Mouse (Mus musculus) liver, embryonic 14.5 days (tissue): ENCODE results near the gene Ctnnal1. TPM values are rescaled to one million over a fixed set of nuclear protein-coding genes. Genes with fewer than 3 reads are reported as not detected.

Experiments used
- ATAC-seq: fragments of 200-750 bp; cut with Nextera tagmentation; 2 replicates; pipeline ENCODE4 v1.8.0; 2017; ENCODE audit warnings: moderate number of reproducible peaks, mild to moderate bottlenecking, moderate library complexity; ENCODE audit not compliant: insufficient read depth
- DNase-seq, 3 experiments: peaks; one replicate each; pipeline ENCODE4 v3.0.0-alpha.2; 2012 to 2013; ENCODE audit warnings: low read depth in 3 of 3, low spot score in 3 of 3
- H3K27ac ChIP-seq: fragments of 300-500 bp; sonication (generic); 2 replicates; pipeline ENCODE4 v1.5.1; 2014; ENCODE audit warnings: moderate library complexity, mild to moderate bottlenecking, control low read depth, inconsistent platforms
- H3K27me3 ChIP-seq: fragments of 300-500 bp; sonication (generic); 2 replicates; pipeline ENCODE4 v1.6.1; 2014; ENCODE audit warnings: mild to moderate bottlenecking, low read length, moderate library complexity; ENCODE audit not compliant: control insufficient read depth, insufficient read depth
- H3K36me3 ChIP-seq: fragments of 300-500 bp; sonication (generic); replicated peaks from 2 replicates; pipeline ENCODE4 v1.6.1; 2014; ENCODE audit warnings: low read depth; ENCODE audit not compliant: control insufficient read depth, insufficient read depth
- H3K4me1 ChIP-seq, 2 experiments: fragments of 200-500 bp in 1 of 2; fragments of 300-500 bp in 1 of 2; sonication (generic) in 1 of 2; replicated peaks; 2 replicates each; pipeline ENCODE4 v1.6.1; 2012 to 2014; ENCODE audit warnings: antibody characterized with exemption in 1 of 2, inconsistent platforms in 1 of 2, low read length in 1 of 2; ENCODE audit not compliant: control insufficient read depth in 2 of 2, insufficient read depth in 2 of 2
- H3K4me2 ChIP-seq: fragments of 300-500 bp; sonication (generic); 2 replicates; pipeline ENCODE4 v1.6.1; 2014; ENCODE audit warnings: low read depth, mild to moderate bottlenecking, control low read depth, moderate library complexity
- H3K4me3 ChIP-seq, 2 experiments: fragments of 200-500 bp in 1 of 2; fragments of 300-500 bp in 1 of 2; sonication (generic) in 1 of 2; 2 replicates each; pipeline ENCODE4 v1.5.1; 2012 to 2014; ENCODE audit warnings: low read depth in 2 of 2, low read length in 2 of 2, mild to moderate bottlenecking in 2 of 2, control low read depth in 1 of 2, inconsistent platforms in 1 of 2, moderate library complexity in 1 of 2; ENCODE audit not compliant: insufficient read depth in 1 of 2
- H3K9ac ChIP-seq: fragments of 300-500 bp; sonication (generic); replicated peaks from 2 replicates; pipeline ENCODE4 v1.6.1; 2014; ENCODE audit warnings: mild to moderate bottlenecking, control low read depth, moderate library complexity
- H3K9me3 ChIP-seq: fragments of 300-500 bp; sonication (generic); 2 replicates; pipeline ENCODE4 v1.6.1; 2016; ENCODE audit warnings: low read length, mixed read lengths; ENCODE audit not compliant: control insufficient read depth
- CTCF ChIP-seq: IDR thresholded peaks from 2 replicates; pipeline ENCODE4 v1.5.1; 2016; ENCODE audit warnings: antibody characterized with exemption, low read depth, control low read depth
- EP300 ChIP-seq: IDR thresholded peaks from 2 replicates; pipeline ENCODE4 v1.6.1; 2016; ENCODE audit warnings: antibody characterized with exemption, low read depth
- WGBS: fragments of 180-500 bp; shearing (Covaris S2); extraction: QIAGEN DNeasy Blood & Tissue Kit; methylation state at CpG from one replicate; pipeline ENCODE4 v1.1.7; 2014; ENCODE audit not compliant: insufficient replicate concordance; 5-methylcytosine and 5-hydroxymethylcytosine counted together
- polyA plus RNA-seq, 2 experiments: library from polyadenylated mRNA; depleted of rRNA in 1 of 2; stranded (reverse) in 1 of 2; unstranded in 1 of 2; fragments of >200 nt; fragmentation: Nextera tagmentation in 1 of 2; extraction: Ambion mirVana in 1 of 2; gene quantifications; 2 replicates each; pipeline versions ENCODE4 v1.2.1 to v1.2.3; 2012 to 2014

Ctnnal1 gene
- polyA plus RNA-seq, 2 experiments, result 4.8 to 8.2 TPM

DNA sequence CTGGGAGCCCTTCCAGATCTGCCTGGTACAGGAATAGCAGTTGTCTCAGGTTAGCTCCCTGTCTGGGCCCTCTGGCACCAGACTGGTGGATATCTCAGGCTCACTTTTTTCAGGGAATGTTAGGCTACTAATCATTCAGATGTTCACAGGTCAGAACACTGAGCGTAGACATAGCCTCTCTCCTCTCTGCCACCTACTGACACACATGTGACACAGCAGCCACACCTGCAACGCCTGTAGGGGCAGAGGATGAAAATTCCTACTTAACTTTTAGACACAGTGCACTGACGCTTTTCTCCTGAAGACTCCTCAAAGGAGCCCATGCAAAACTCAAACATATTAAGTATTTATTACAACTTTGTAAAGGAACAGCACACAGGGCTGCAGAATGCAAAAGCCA lies 32.5 kb upstream of the Ctnnal1 start:
- no peak overlapping the region for H3K4me3 ChIP-seq
- no peaks in the 10 kb centered on the region for H3K9me3 ChIP-seq
- no peak overlapping the region for H3K9ac ChIP-seq
- ATAC-seq (no peak), DNase-seq (no peak)
- peak; percentile 19; the same call in 1 of the 2 replicates for TF ChIP-seq CTCF
- TF ChIP-seq EP300, result no peak
- WGBS, result 68% methylated on average over 3 of the region's 3 CpGs
- H3K36me3 ChIP-seq, result no peaks in the 10 kb centered on the region
- H3K27ac ChIP-seq, result no peak overlapping the region
- no peak overlapping the region for H3K4me2 ChIP-seq
- peaks cover 0 to 4% of the 10 kb centered on the region in 2 experiments; a peak in 1 of 4 replicates for H3K4me1 ChIP-seq
- no peaks in the 10 kb centered on the region for H3K27me3 ChIP-seq

GRCm38 (mm10) chr4:56894196-56894595 lies 29.2 kb upstream of the Ctnnal1 start:
- TF ChIP-seq EP300 (no peak), CTCF (no peak)
- Histone ChIP-seq H3K27me3 (no peaks in the 10 kb centered on the region), H3K9ac (no peak overlapping the region), H3K4me3 (no peak overlapping the region), H3K4me2 (no peak overlapping the region), H3K9me3 (no peaks in the 10 kb centered on the region), H3K27ac (no peak overlapping the region), H3K4me1 (peaks cover 0 to 7% of the 10 kb centered on the region in 2 experiments; a peak in 1 of 4 replicates), H3K36me3 (no peaks in the 10 kb centered on the region)
- no peak for DNase-seq
- 81% methylated on average over 3 of the region's 3 CpGs for WGBS
- ATAC-seq, result no peak

GRCm38 (mm10) chr4:56892501-56893115 lies 27.6 kb upstream of the Ctnnal1 start:
- WGBS, result 39% methylated on average over 6 of the region's 6 CpGs
- Histone ChIP-seq H3K27ac (no peak overlapping the region), H3K9ac (no peak overlapping the region), H3K4me3 (no peak overlapping the region), H3K27me3 (no peaks in the 10 kb centered on the region), H3K36me3 (peaks cover under 1% of the 10 kb centered on the region), H3K4me1 (peaks cover 0 to 7% of the 10 kb centered on the region in 2 experiments; a peak in 1 of 4 replicates), H3K9me3 (no peaks in the 10 kb centered on the region), H3K4me2 (no peak overlapping the region)
- no peak for DNase-seq
- no peak for TF ChIP-seq CTCF
- TF ChIP-seq EP300, result no peak
- no peak for ATAC-seq

DNA sequence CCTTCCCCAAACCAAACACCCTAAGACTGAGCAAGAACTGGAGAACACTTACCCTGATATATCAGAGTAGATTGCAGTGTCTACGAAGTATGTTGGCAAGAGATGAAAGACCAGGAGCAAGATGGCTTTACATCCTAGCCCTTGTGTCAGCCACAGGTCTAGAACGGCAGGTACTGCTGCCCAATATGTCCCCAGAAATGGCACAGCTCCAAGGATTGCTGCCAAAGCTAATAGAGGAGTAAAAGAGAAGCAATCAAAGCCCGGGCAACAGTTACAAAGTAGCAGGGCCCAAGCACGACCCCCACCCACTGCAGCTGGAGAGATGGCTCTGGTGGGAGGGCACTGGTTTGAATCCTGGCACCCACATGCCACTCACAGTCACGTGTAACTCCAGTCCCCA lies 23.5 kb upstream of the Ctnnal1 start:
- no peak overlapping the region for H3K4me2 ChIP-seq
- peaks cover 3% of the 10 kb centered on the region for H3K36me3 ChIP-seq
- H3K9ac ChIP-seq, result no peak overlapping the region
- H3K4me1 ChIP-seq, result peaks cover 0 to 7% of the 10 kb centered on the region in 2 experiments; a peak in 1 of 4 replicates
- no peaks in the 10 kb centered on the region for H3K9me3 ChIP-seq
- ATAC-seq (no peak), DNase-seq (no peak)
- H3K4me3 ChIP-seq, result no peak overlapping the region
- no peak overlapping the region for H3K27ac ChIP-seq
- 66% methylated on average over 5 of the region's 5 CpGs for WGBS
- no peaks in the 10 kb centered on the region for H3K27me3 ChIP-seq
- TF ChIP-seq CTCF (no peak), EP300 (no peak)

DNA sequence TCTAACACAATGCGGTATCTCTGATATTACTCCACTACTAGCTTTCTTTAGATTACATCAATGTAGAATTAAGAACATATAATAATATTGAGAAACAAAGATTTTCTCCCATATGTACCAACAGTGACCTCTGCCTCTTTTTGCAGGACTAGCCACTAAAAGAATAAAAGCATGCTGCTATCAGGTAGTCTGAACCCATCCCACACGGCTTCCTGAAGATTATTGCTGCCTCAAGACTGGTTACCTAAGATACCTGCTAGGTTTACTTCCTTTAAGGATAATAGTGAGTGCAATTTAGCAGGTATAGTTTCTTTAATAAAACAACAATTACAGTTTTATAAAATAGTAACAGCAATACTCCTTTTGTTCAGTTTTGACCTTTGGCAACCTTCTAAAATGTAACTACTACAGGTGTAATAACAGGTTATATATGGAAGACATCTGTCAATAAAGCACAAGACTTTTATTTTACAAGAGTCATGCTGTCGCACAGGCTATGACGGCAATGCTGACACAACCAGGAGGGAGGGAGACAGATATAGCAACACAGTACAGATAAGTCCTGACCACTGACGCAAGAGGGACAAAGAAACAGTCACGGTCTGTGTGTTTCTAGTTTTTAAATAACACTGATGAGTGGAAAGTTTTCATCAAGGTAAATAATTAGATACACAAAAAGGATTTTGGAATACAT lies 21.4 kb upstream of the Ctnnal1 start:
- no peaks in the 10 kb centered on the region for H3K9me3 ChIP-seq
- 54% methylated on average over 6 of the region's 6 CpGs for WGBS
- ATAC-seq (no peak), DNase-seq (no peak)
- TF ChIP-seq CTCF, result no peak
- TF ChIP-seq EP300, result no peak
- H3K4me1 ChIP-seq, result no peaks in the 10 kb centered on the region
- no peak overlapping the region for H3K9ac ChIP-seq
- peaks cover 3% of the 10 kb centered on the region for H3K36me3 ChIP-seq
- no peak overlapping the region for H3K4me3 ChIP-seq
- H3K27me3 ChIP-seq, result no peaks in the 10 kb centered on the region
- H3K4me2 ChIP-seq, result no peak overlapping the region
- no peak overlapping the region for H3K27ac ChIP-seq
